Mouse (Mus musculus) forebrain, embryonic 16.5 days (tissue): ENCODE data around the gene Kcnj1. TPM values are rescaled to one million over a fixed set of nuclear protein-coding genes. Genes with fewer than 3 reads are reported as not detected.

ENCODE experiments used
- ATAC-seq: fragments of 200-750 bp; cut with Nextera tagmentation; 2 replicates; pipeline ENCODE4 v1.8.0; 2017; ENCODE audit warnings: mild to moderate bottlenecking, moderate library complexity
- H3K27ac ChIP-seq: fragments of 300-500 bp; sonication (generic); 2 replicates; pipeline ENCODE4 v1.5.1; 2014; ENCODE audit warnings: low read length, control low read depth
- H3K27me3 ChIP-seq: fragments of 300-500 bp; sonication (generic); replicated peaks from 2 replicates; pipeline ENCODE4 v1.6.1; 2014; ENCODE audit warnings: low read length; ENCODE audit not compliant: control insufficient read depth, insufficient read depth
- H3K36me3 ChIP-seq: fragments of 300-500 bp; sonication (generic); 2 replicates; pipeline ENCODE4 v1.6.1; 2014; ENCODE audit not compliant: control insufficient read depth, insufficient read depth
- H3K4me1 ChIP-seq: fragments of 300-500 bp; sonication (generic); replicated peaks from 2 replicates; pipeline ENCODE4 v1.6.1; 2014; ENCODE audit warnings: low read length; ENCODE audit not compliant: control insufficient read depth, insufficient read depth
- H3K4me2 ChIP-seq: fragments of 300-500 bp; sonication (generic); 2 replicates; pipeline ENCODE4 v1.6.1; 2014; ENCODE audit warnings: mild to moderate bottlenecking, low read length, control low read depth
- H3K4me3 ChIP-seq: fragments of 300-500 bp; sonication (generic); replicated peaks from 2 replicates; pipeline ENCODE4 v1.5.1; 2014; ENCODE audit warnings: mild to moderate bottlenecking, low read length, control low read depth
- H3K9ac ChIP-seq: fragments of 300-500 bp; sonication (generic); replicated peaks from 2 replicates; pipeline ENCODE4 v1.6.1; 2014; ENCODE audit warnings: low read depth, low read length, control low read depth
- H3K9me3 ChIP-seq: fragments of 300-500 bp; sonication (generic); 2 replicates; pipeline ENCODE4 v1.6.1; 2016; ENCODE audit warnings: low read length; ENCODE audit not compliant: control insufficient read depth
- WGBS: fragments of 180-500 bp; shearing (Covaris S2); extraction: QIAGEN DNeasy Blood & Tissue Kit; methylation state at CpG from one replicate; pipeline ENCODE4 v1.1.7; 2014; 5-methylcytosine and 5-hydroxymethylcytosine counted together
- polyA plus RNA-seq: library from polyadenylated mRNA; unstranded; fragments of >200 nt; fragmentation: Nextera tagmentation; extraction: Ambion mirVana; gene quantifications from 2 replicates; pipeline ENCODE4 v1.2.1, GENCODE M21; 2015

Gene Kcnj1
- polyA plus RNA-seq, 1 experiment from 2014 or later: not detected

GRCm38 (mm10) chr9:32388120-32388519 is 15.8 kb downstream of the Kcnj1 start:
- WGBS: 88% methylated on average over 1 of the region's 1 CpGs
- ATAC-seq: no peak
- Histone ChIP-seq H3K4me1 (no peaks in the 10 kb centered on the region), H3K27me3 (no peaks in the 10 kb centered on the region), H3K27ac (no peak overlapping the region), H3K9me3 (no peaks in the 10 kb centered on the region), H3K4me3 (no peak overlapping the region), H3K36me3 (no peaks in the 10 kb centered on the region), H3K9ac (no peak overlapping the region), H3K4me2 (no peak overlapping the region)

- Histone ChIP-seq H3K36me3 (no peaks in the 10 kb centered on the region), H3K9ac (no peak overlapping the region), H3K27me3 (no peaks in the 10 kb centered on the region), H3K9me3 (no peaks in the 10 kb centered on the region), H3K4me2 (no peak overlapping the region), H3K4me3 (no peak overlapping the region), H3K4me1 (no peaks in the 10 kb centered on the region), H3K27ac (no peak overlapping the region)
- no peak for ATAC-seq
- 73% methylated on average over 5 of the region's 5 CpGs for WGBS
These were observed 18.8 kb downstream of the Kcnj1 start for GRCm38 (mm10) chr9:32391092-32391491.

GRCm38 (mm10) chr9:32391701-32392100 is 19.4 kb downstream of the Kcnj1 start:
- H3K4me2 ChIP-seq: no peak overlapping the region
- H3K9ac ChIP-seq: no peak overlapping the region
- H3K4me3 ChIP-seq: no peak overlapping the region
- ATAC-seq: no peak
- 91% methylated on average over 9 of the region's 9 CpGs for WGBS
- H3K36me3 ChIP-seq: no peaks in the 10 kb centered on the region
- H3K27ac ChIP-seq: no peak overlapping the region
- no peaks in the 10 kb centered on the region for H3K9me3 ChIP-seq
- H3K27me3 ChIP-seq: no peaks in the 10 kb centered on the region
- no peaks in the 10 kb centered on the region for H3K4me1 ChIP-seq

GRCm38 (mm10) chr9:32392716-32393115 is 20.4 kb downstream of the Kcnj1 start:
- Histone ChIP-seq H3K36me3 (no peaks in the 10 kb centered on the region), H3K4me2 (no peak overlapping the region), H3K4me3 (no peak overlapping the region), H3K27me3 (no peaks in the 10 kb centered on the region), H3K9ac (no peak overlapping the region), H3K4me1 (no peaks in the 10 kb centered on the region), H3K27ac (no peak overlapping the region), H3K9me3 (no peaks in the 10 kb centered on the region)
- no peak for ATAC-seq
- WGBS: 77% methylated on average over 6 of the region's 6 CpGs

- Histone ChIP-seq H3K9ac (no peak overlapping the region), H3K4me3 (no peak overlapping the region), H3K36me3 (no peaks in the 10 kb centered on the region), H3K4me1 (no peaks in the 10 kb centered on the region), H3K4me2 (no peak overlapping the region), H3K27ac (no peak overlapping the region), H3K9me3 (no peaks in the 10 kb centered on the region), H3K27me3 (no peaks in the 10 kb centered on the region)
- ATAC-seq: no peak
- WGBS: 88% methylated on average over 4 of the region's 4 CpGs
These were observed 22.5 kb downstream of the Kcnj1 start for GRCm38 (mm10) chr9:32394761-32395161.

- no peak overlapping the region for H3K27ac ChIP-seq
- WGBS: 82% methylated on average over 2 of the region's 2 CpGs
- ATAC-seq: no peak
- H3K4me2 ChIP-seq: no peak overlapping the region
- H3K36me3 ChIP-seq: no peaks in the 10 kb centered on the region
- H3K4me1 ChIP-seq: no peaks in the 10 kb centered on the region
- no peak overlapping the region for H3K9ac ChIP-seq
- no peak overlapping the region for H3K4me3 ChIP-seq
- H3K9me3 ChIP-seq: no peaks in the 10 kb centered on the region
- no peaks in the 10 kb centered on the region; the same call in 1 of the 2 replicates for H3K27me3 ChIP-seq
These were observed 27.9 kb downstream of the Kcnj1 start for GRCm38 (mm10) chr9:32400212-32400611.

GRCm38 (mm10) chr9:32400662-32401161 is 28.4 kb downstream of the Kcnj1 start:
- Histone ChIP-seq H3K36me3 (no peaks in the 10 kb centered on the region), H3K27me3 (no peaks in the 10 kb centered on the region; the same call in 1 of the 2 replicates), H3K9me3 (no peaks in the 10 kb centered on the region), H3K27ac (no peak overlapping the region), H3K4me2 (no peak overlapping the region), H3K9ac (no peak overlapping the region), H3K4me1 (no peaks in the 10 kb centered on the region), H3K4me3 (no peak overlapping the region)
- ATAC-seq: no peak
- WGBS: 71% methylated on average over 5 of the region's 5 CpGs

GRCm38 (mm10) chr9:32405191-32405925 is 33.1 kb downstream of the Kcnj1 start:
- Histone ChIP-seq H3K27ac (no peak overlapping the region), H3K4me2 (no peak overlapping the region), H3K9me3 (no peaks in the 10 kb centered on the region), H3K4me3 (no peak overlapping the region), H3K9ac (no peak overlapping the region), H3K27me3 (peaks cover 19% of the 10 kb centered on the region), H3K36me3 (no peaks in the 10 kb centered on the region), H3K4me1 (peaks cover 10% of the 10 kb centered on the region)
- ATAC-seq: peak; percentile 78
- WGBS: 41% methylated on average over 11 of the region's 11 CpGs

GRCm38 (mm10) chr9:32408730-32409059 is 36.4 kb downstream of the Kcnj1 start:
- peak; percentile 43; the same call in 1 of the 2 replicates for ATAC-seq
- Histone ChIP-seq H3K9me3 (no peaks in the 10 kb centered on the region), H3K4me1 (peaks cover 10% of the 10 kb centered on the region), H3K4me3 (peak overlapping the region; percentile 48), H3K4me2 (peak overlapping the region; percentile 98), H3K27me3 (peaks cover 34% of the 10 kb centered on the region), H3K27ac (no peak overlapping the region), H3K36me3 (no peaks in the 10 kb centered on the region), H3K9ac (peak overlapping the region; percentile 73)
- 7% methylated on average over 8 of the region's 8 CpGs for WGBS
